Mouse (Mus musculus): Measurements from ENCODE around the gene Ctss.

- no peak for TF ChIP-seq POLR2A (IDR thresholded peaks at IDR 0.05; ENCODE audit: insufficient read depth, low read depth, low read length)
- TF ChIP-seq CTCF (IDR thresholded peaks at IDR 0.05), result no peak
These were observed 10.0 kb upstream of the Ctss start for GRCm38 (mm10) chr3:95516614-95517041.
